Mouse (Mus musculus) embryonic facial prominence, embryonic 12.5 days (tissue): ENCODE measurements around the gene Itga9. TPM values are rescaled to one million over a fixed set of nuclear protein-coding genes. Genes with fewer than 3 reads are reported as not detected.

Experiments used
- ATAC-seq: fragments of 200-750 bp; cut with Nextera tagmentation; 2 replicates; pipeline ENCODE4 v1.8.0; 2017; ENCODE audit not compliant: insufficient number of reproducible peaks, insufficient read depth, low FRiP score, low TSS enrichment
- H3K27ac ChIP-seq: fragments of 300-500 bp; sonication (generic); 2 replicates; pipeline ENCODE4 v1.5.1; 2016; ENCODE audit warnings: mild to moderate bottlenecking
- H3K27me3 ChIP-seq: fragments of 300-500 bp; sonication (generic); 2 replicates; pipeline ENCODE4 v1.6.1; 2016; ENCODE audit warnings: mild to moderate bottlenecking, moderate library complexity
- H3K36me3 ChIP-seq: fragments of 300-500 bp; sonication (generic); 2 replicates; pipeline ENCODE4 v1.6.1; 2016; ENCODE audit warnings: mild to moderate bottlenecking
- H3K4me1 ChIP-seq: fragments of 300-500 bp; sonication (generic); 2 replicates; pipeline ENCODE4 v1.6.1; 2016
- H3K4me2 ChIP-seq: fragments of 300-500 bp; sonication (generic); replicated peaks from 2 replicates; pipeline ENCODE4 v1.6.1; 2016; ENCODE audit warnings: mild to moderate bottlenecking, moderate library complexity
- H3K4me3 ChIP-seq: fragments of 300-500 bp; sonication (generic); 2 replicates; pipeline ENCODE4 v1.5.1; 2016; ENCODE audit warnings: mild to moderate bottlenecking
- H3K9ac ChIP-seq: fragments of 300-500 bp; sonication (generic); 2 replicates; pipeline ENCODE4 v1.6.1; 2016; ENCODE audit warnings: mild to moderate bottlenecking, moderate library complexity
- H3K9me3 ChIP-seq: fragments of 300-500 bp; sonication (generic); 2 replicates; pipeline ENCODE4 v1.6.1; 2016; ENCODE audit warnings: mild to moderate bottlenecking, moderate library complexity
- WGBS: fragments of 180-500 bp; shearing (Covaris S2); methylation state at CpG from one replicate; pipeline ENCODE4 v1.1.7; 2016; 5-methylcytosine and 5-hydroxymethylcytosine counted together
- polyA plus RNA-seq: library from polyadenylated mRNA; unstranded; fragments of >200 nt; fragmentation: Nextera tagmentation; extraction: Ambion mirVana; gene quantifications from 2 replicates; pipeline ENCODE4 v1.2.1, GENCODE M21; 2016

The Itga9 gene
- polyA plus RNA-seq, 1 experiment from 2014 or later = 18.7 TPM

- no peak for ATAC-seq
- H3K27ac ChIP-seq = peak overlapping the region; percentile 32; the same call in 1 of the 2 replicates
These were observed 70.9 kb downstream of the Itga9 start for GRCm38 (mm10) chr9:118677349-118677748.

GRCm38 (mm10) chr9:118678020-118678750, 71.7 kb downstream of the Itga9 start:
- Histone ChIP-seq H3K4me1 (peaks cover 33% of the 10 kb centered on the region), H3K4me3 (no peak overlapping the region), H3K27me3 (no peaks in the 10 kb centered on the region), H3K4me2 (no peak overlapping the region), H3K9ac (no peak overlapping the region), H3K27ac (peak overlapping the region; percentile 63; the same call in 1 of the 2 replicates), H3K9me3 (no peaks in the 10 kb centered on the region), H3K36me3 (peaks cover 6% of the 10 kb centered on the region; the same call in 1 of the 2 replicates)
- 21% methylated on average over 15 of the region's 15 CpGs for WGBS
- no peak for ATAC-seq

More at GRCm38 (mm10) chr9:118677349-118677748, 70.9 kb downstream of the Itga9 start:
- no peak overlapping the region for H3K4me3 ChIP-seq
- H3K27me3 ChIP-seq = no peaks in the 10 kb centered on the region
- peaks cover 30% of the 10 kb centered on the region for H3K4me1 ChIP-seq
- no peak overlapping the region for H3K4me2 ChIP-seq
- no peak overlapping the region for H3K9ac ChIP-seq
- 23% methylated on average over 9 of the region's 9 CpGs for WGBS
- peaks cover 9% of the 10 kb centered on the region; the same call in 1 of the 2 replicates for H3K36me3 ChIP-seq
- no peaks in the 10 kb centered on the region for H3K9me3 ChIP-seq

GRCm38 (mm10) chr9:118678759-118679158, 72.3 kb downstream of the Itga9 start:
- H3K4me1 ChIP-seq = peaks cover 33% of the 10 kb centered on the region

GRCm38 (mm10) chr9:118681506-118681905, 75.0 kb downstream of the Itga9 start:
- Histone ChIP-seq H3K4me2 (no peak overlapping the region), H3K9ac (no peak overlapping the region), H3K36me3 (peaks cover 6% of the 10 kb centered on the region; the same call in 1 of the 2 replicates), H3K4me3 (no peak overlapping the region), H3K4me1 (peaks cover 31% of the 10 kb centered on the region), H3K27ac (no peak overlapping the region), H3K27me3 (no peaks in the 10 kb centered on the region), H3K9me3 (no peaks in the 10 kb centered on the region)
- ATAC-seq = no peak
- 83% methylated on average over 6 of the region's 6 CpGs for WGBS

More at GRCm38 (mm10) chr9:118678759-118679158, 72.3 kb downstream of the Itga9 start:
- Histone ChIP-seq H3K9ac (no peak overlapping the region), H3K9me3 (no peaks in the 10 kb centered on the region), H3K27me3 (no peaks in the 10 kb centered on the region), H3K27ac (no peak overlapping the region), H3K4me2 (no peak overlapping the region), H3K36me3 (peaks cover 6% of the 10 kb centered on the region; the same call in 1 of the 2 replicates), H3K4me3 (no peak overlapping the region)
- 73% methylated on average over 10 of the region's 10 CpGs for WGBS
- no peak for ATAC-seq

GRCm38 (mm10) chr9:118682154-118682553, 75.7 kb downstream of the Itga9 start:
- 71% methylated on average over 8 of the region's 8 CpGs for WGBS
- Histone ChIP-seq H3K9me3 (no peaks in the 10 kb centered on the region), H3K27ac (no peak overlapping the region), H3K4me3 (no peak overlapping the region), H3K4me2 (no peak overlapping the region), H3K4me1 (peaks cover 25% of the 10 kb centered on the region), H3K27me3 (no peaks in the 10 kb centered on the region), H3K36me3 (peaks cover 6% of the 10 kb centered on the region; the same call in 1 of the 2 replicates), H3K9ac (no peak overlapping the region)
- no peak for ATAC-seq

- H3K27ac ChIP-seq = no peak overlapping the region
- H3K36me3 ChIP-seq = peaks cover 6% of the 10 kb centered on the region; the same call in 1 of the 2 replicates
- H3K9ac ChIP-seq = no peak overlapping the region
- H3K4me1 ChIP-seq = peaks cover 14% of the 10 kb centered on the region
- H3K4me2 ChIP-seq = no peak overlapping the region
- no peak overlapping the region for H3K4me3 ChIP-seq
- 85% methylated on average over 7 of the region's 7 CpGs for WGBS
- no peaks in the 10 kb centered on the region for H3K9me3 ChIP-seq
- no peaks in the 10 kb centered on the region for H3K27me3 ChIP-seq
- ATAC-seq = no peak
These were observed 77.0 kb downstream of the Itga9 start for GRCm38 (mm10) chr9:118683507-118683906.

GRCm38 (mm10) chr9:118684343-118684742, 77.9 kb downstream of the Itga9 start:
- Histone ChIP-seq H3K36me3 (peaks cover 6% of the 10 kb centered on the region; the same call in 1 of the 2 replicates), H3K9ac (no peak overlapping the region), H3K4me2 (no peak overlapping the region), H3K9me3 (no peaks in the 10 kb centered on the region), H3K27ac (no peak overlapping the region), H3K27me3 (no peaks in the 10 kb centered on the region), H3K4me3 (no peak overlapping the region), H3K4me1 (peaks cover 19% of the 10 kb centered on the region)
- whole genome bisulfite sequencing = 93% methylated on average over 9 of the region's 9 CpGs
- ATAC-seq = no peak

- Histone ChIP-seq H3K9me3 (no peaks in the 10 kb centered on the region), H3K4me2 (no peak overlapping the region), H3K4me3 (no peak overlapping the region), H3K36me3 (peaks cover 10% of the 10 kb centered on the region; the same call in 1 of the 2 replicates), H3K27me3 (no peaks in the 10 kb centered on the region), H3K9ac (no peak overlapping the region), H3K4me1 (peaks cover 23% of the 10 kb centered on the region), H3K27ac (no peak overlapping the region)
- no peak for ATAC-seq
- WGBS = 79% methylated on average over 9 of the region's 9 CpGs
These were observed 79.9 kb downstream of the Itga9 start for GRCm38 (mm10) chr9:118686166-118686961.

GRCm38 (mm10) chr9:118688248-118688647, 81.8 kb downstream of the Itga9 start:
- H3K36me3 ChIP-seq = peaks cover 12% of the 10 kb centered on the region; the same call in 1 of the 2 replicates
- H3K4me2 ChIP-seq = no peak overlapping the region
- H3K9ac ChIP-seq = no peak overlapping the region
- 66% methylated on average over 4 of the region's 4 CpGs for WGBS
- H3K4me3 ChIP-seq = no peak overlapping the region
- H3K27me3 ChIP-seq = no peaks in the 10 kb centered on the region
- no peak overlapping the region for H3K27ac ChIP-seq
- H3K9me3 ChIP-seq = no peaks in the 10 kb centered on the region
- ATAC-seq = no peak
- peaks cover 23% of the 10 kb centered on the region for H3K4me1 ChIP-seq

GRCm38 (mm10) chr9:118688921-118689451, 82.5 kb downstream of the Itga9 start:
- Histone ChIP-seq H3K4me3 (no peak overlapping the region), H3K36me3 (peaks cover 12% of the 10 kb centered on the region; the same call in 1 of the 2 replicates), H3K9me3 (no peaks in the 10 kb centered on the region), H3K27ac (0 out of 2 replicates have a peak overlapping the region, but pooled peaks have one; percentile 30), H3K4me2 (no peak overlapping the region), H3K9ac (no peak overlapping the region), H3K4me1 (peaks cover 30% of the 10 kb centered on the region), H3K27me3 (no peaks in the 10 kb centered on the region)
- WGBS = 37% methylated on average over 14 of the region's 14 CpGs
- ATAC-seq = no peak

GRCm38 (mm10) chr9:118693256-118693655, 86.8 kb downstream of the Itga9 start:
- Histone ChIP-seq H3K9me3 (no peaks in the 10 kb centered on the region), H3K4me3 (no peak overlapping the region), H3K36me3 (peaks cover 8% of the 10 kb centered on the region; the same call in 1 of the 2 replicates), H3K4me1 (peaks cover 37% of the 10 kb centered on the region), H3K4me2 (no peak overlapping the region), H3K9ac (no peak overlapping the region), H3K27ac (no peak overlapping the region), H3K27me3 (no peaks in the 10 kb centered on the region)
- ATAC-seq = no peak
- 86% methylated on average over 11 of the region's 11 CpGs for WGBS
